Mouse (Mus musculus) MEL (cell line): Measurements from ENCODE around the gene Adam22. TPM values are rescaled to one million over a fixed set of nuclear protein-coding genes. Genes with fewer than 3 reads are reported as not detected.
A peak's percentile ranks its signal among the peaks of the same experiment; 100 is the strongest.

Experiments used
- DNase-seq: peaks from one replicate; pipeline ENCODE4 v3.0.0; 2011; ENCODE audit warnings: low read depth, low spot score
- H3K27ac ChIP-seq: 2 replicates; pipeline ENCODE4 v1.5.1; 2012; ENCODE audit warnings: low read depth, mild to moderate bottlenecking, control low read depth, low read length, moderate library complexity; ENCODE audit not compliant: control insufficient read depth
- H3K27me3 ChIP-seq, 2 experiments: fragments of 150-350 bp in 1 of 2; sonication (generic) in 1 of 2; 2 replicates each; pipeline ENCODE4 v1.6.1; 2012; ENCODE audit warnings: low read length in 2 of 2, mild to moderate bottlenecking in 2 of 2, improper control_type of control experiment in 1 of 2, moderate library complexity in 1 of 2; ENCODE audit not compliant: insufficient read depth in 2 of 2, control insufficient read depth in 1 of 2
- H3K36me3 ChIP-seq, 2 experiments: 2 replicates each; pipeline ENCODE4 v1.6.1; 2012 to 2014; ENCODE audit warnings: low read length in 2 of 2, improper control_type of control experiment in 1 of 2, inconsistent platforms in 1 of 2, mild to moderate bottlenecking in 1 of 2; ENCODE audit not compliant: insufficient read depth in 2 of 2, control insufficient read depth in 1 of 2
- H3K4me1 ChIP-seq, 2 experiments: fragments of 150-350 bp in 1 of 2; sonication (generic) in 1 of 2; 2 replicates each; pipeline ENCODE4 v1.6.1; 2012; ENCODE audit warnings: low read length in 2 of 2, improper control_type of control experiment in 1 of 2, mild to moderate bottlenecking in 1 of 2; ENCODE audit not compliant: insufficient read depth in 2 of 2, control insufficient read depth in 1 of 2
- H3K4me3 ChIP-seq, 2 experiments: fragments of 150-350 bp in 1 of 2; sonication (generic) in 1 of 2; 2 replicates each; pipeline ENCODE4 v1.5.1; 2012; ENCODE audit warnings: low read depth in 2 of 2, low read length in 2 of 2, mild to moderate bottlenecking in 2 of 2, moderate library complexity in 2 of 2, control low read depth in 1 of 2, improper control_type of control experiment in 1 of 2; ENCODE audit not compliant: control insufficient read depth in 1 of 2, insufficient read depth in 1 of 2
- H3K79me2 ChIP-seq: 2 replicates; pipeline ENCODE4 v1.6.1; 2012; ENCODE audit warnings: mild to moderate bottlenecking, low read length, moderate library complexity; ENCODE audit not compliant: control insufficient read depth, poor library complexity, insufficient read depth
- H3K9ac ChIP-seq: 2 replicates; pipeline ENCODE4 v1.6.1; 2012; ENCODE audit warnings: low read depth, mild to moderate bottlenecking, control low read depth, low read length, moderate library complexity; ENCODE audit not compliant: control insufficient read depth, poor library complexity, severe bottlenecking
- H3K9me3 ChIP-seq: fragments of 150-350 bp; sonication (generic); replicated peaks from 2 replicates; pipeline ENCODE4 v1.6.1; 2012; ENCODE audit warnings: mild to moderate bottlenecking, low read length, improper control_type of control experiment, moderate library complexity; ENCODE audit not compliant: insufficient read depth
- BHLHE40 ChIP-seq: IDR thresholded peaks from 2 replicates; pipeline ENCODE4 v1.6.1; 2012; ENCODE audit warnings: low read depth, mild to moderate bottlenecking, inconsistent platforms, low read length, improper control_type of control experiment, borderline replicate concordance
- CHD2 ChIP-seq: IDR thresholded peaks from 2 replicates; pipeline ENCODE4 v1.6.1; 2011; ENCODE audit warnings: low read length, improper control_type of control experiment
- CTCF ChIP-seq, 3 experiments: IDR thresholded peaks in 2 of 3; conservative IDR thresholded peaks in 1 of 3; 2 replicates each; pipeline ENCODE4 v1.5.1; 2011 to 2012; ENCODE audit warnings: low read length in 3 of 3, low read depth in 2 of 3, mild to moderate bottlenecking in 2 of 3, improper control_type of control experiment in 1 of 3, inconsistent platforms in 1 of 3, mixed read lengths in 1 of 3, moderate library complexity in 1 of 3; ENCODE audit not compliant: control insufficient read depth in 1 of 3, insufficient read depth in 1 of 3, poor library complexity in 1 of 3, severe bottlenecking in 1 of 3
- ELF1 ChIP-seq: IDR thresholded peaks from 2 replicates; pipeline ENCODE4 v1.6.1; 2014; ENCODE audit warnings: low read depth, mild to moderate bottlenecking, inconsistent platforms, low read length, improper control_type of control experiment, moderate library complexity
- EP300 ChIP-seq, 2 experiments: IDR thresholded peaks; 2 replicates each; pipeline ENCODE4 v1.6.1; 2011; ENCODE audit warnings: improper control_type of control experiment in 2 of 2, low read length in 2 of 2, low read depth in 1 of 2, mild to moderate bottlenecking in 1 of 2
- ETS1 ChIP-seq: IDR thresholded peaks from 2 replicates; pipeline ENCODE4 v1.6.1; 2012; ENCODE audit warnings: low read depth, mild to moderate bottlenecking, inconsistent platforms, low read length, improper control_type of control experiment, moderate library complexity
- GABPA ChIP-seq: IDR thresholded peaks from 2 replicates; pipeline ENCODE4 v1.6.1; 2012; ENCODE audit warnings: low read depth, mild to moderate bottlenecking, inconsistent platforms, low read length, improper control_type of control experiment, moderate library complexity
- HCFC1 ChIP-seq: IDR thresholded peaks from 2 replicates; pipeline ENCODE4 v1.6.1; 2012; ENCODE audit warnings: low read depth, mild to moderate bottlenecking, inconsistent platforms, low read length, improper control_type of control experiment, moderate library complexity
- JUND ChIP-seq: IDR thresholded peaks from 2 replicates; pipeline ENCODE4 v1.6.1; 2011; ENCODE audit warnings: low read depth, mild to moderate bottlenecking, improper control_type of control experiment, low read length
- KAT2A ChIP-seq: conservative IDR thresholded peaks from 2 replicates; pipeline ENCODE4 v1.6.1; 2012; ENCODE audit warnings: low read depth, low read length, improper control_type of control experiment, inconsistent platforms
- MAFK ChIP-seq: IDR thresholded peaks from 2 replicates; pipeline ENCODE4 v1.6.1; 2011; ENCODE audit warnings: low read depth, mild to moderate bottlenecking, low read length, improper control_type of control experiment, borderline replicate concordance
- MAZ ChIP-seq: IDR thresholded peaks from 2 replicates; pipeline ENCODE4 v1.6.1; 2012; ENCODE audit warnings: low read depth, mild to moderate bottlenecking, inconsistent platforms, low read length, improper control_type of control experiment
- MEF2A ChIP-seq: IDR thresholded peaks from 2 replicates; pipeline ENCODE4 v1.6.1; 2014; ENCODE audit warnings: low read depth, mild to moderate bottlenecking, inconsistent platforms, low read length, improper control_type of control experiment; ENCODE audit not compliant: poor library complexity, insufficient replicate concordance, severe bottlenecking; ENCODE audit errors: extremely low read depth
- MXI1 ChIP-seq: IDR thresholded peaks from 2 replicates; pipeline ENCODE4 v1.6.1; 2011; ENCODE audit warnings: mild to moderate bottlenecking, low read depth, low read length, improper control_type of control experiment
- MYB ChIP-seq: IDR thresholded peaks from 2 replicates; pipeline ENCODE4 v1.6.1; 2011; ENCODE audit warnings: mild to moderate bottlenecking, low read depth, low read length, improper control_type of control experiment
- POLR2A ChIP-seq, 2 experiments: IDR thresholded peaks; 2 replicates each; pipeline ENCODE4 v1.6.1; 2011 to 2012; ENCODE audit warnings: low read length in 2 of 2, mild to moderate bottlenecking in 2 of 2, control low read depth in 1 of 2, improper control_type of control experiment in 1 of 2, low read depth in 1 of 2, moderate library complexity in 1 of 2; ENCODE audit not compliant: control insufficient read depth in 1 of 2, insufficient read depth in 1 of 2, poor library complexity in 1 of 2
- POLR2AphosphoS2 ChIP-seq: IDR thresholded peaks from 2 replicates; pipeline ENCODE4 v1.6.1; 2011; ENCODE audit warnings: low read length, improper control_type of control experiment
- RAD21 ChIP-seq: IDR thresholded peaks from 2 replicates; pipeline ENCODE4 v1.6.1; 2011; ENCODE audit warnings: mild to moderate bottlenecking, low read depth, low read length, improper control_type of control experiment
- SIN3A ChIP-seq: IDR thresholded peaks from 2 replicates; pipeline ENCODE4 v1.6.1; 2012; ENCODE audit warnings: low read length, improper control_type of control experiment, inconsistent platforms
- SMC3 ChIP-seq: IDR thresholded peaks from 2 replicates; pipeline ENCODE4 v1.6.1; 2011; ENCODE audit warnings: low read depth, low read length, improper control_type of control experiment
- TAL1 ChIP-seq: IDR thresholded peaks from 2 replicates; pipeline ENCODE4 v1.6.1; 2012; ENCODE audit warnings: mild to moderate bottlenecking, inconsistent platforms, low read length, moderate library complexity, mixed read lengths
- TBP ChIP-seq: IDR thresholded peaks from 2 replicates; pipeline ENCODE4 v1.8.0; 2011; ENCODE audit warnings: low read depth, low read length, improper control_type of control experiment
- UBTF ChIP-seq: IDR thresholded peaks from 2 replicates; pipeline ENCODE4 v1.6.1; 2012; ENCODE audit warnings: low read depth, mild to moderate bottlenecking, inconsistent platforms, low read length, improper control_type of control experiment, moderate library complexity, borderline replicate concordance; ENCODE audit not compliant: insufficient read depth
- USF1 ChIP-seq: IDR thresholded peaks from 2 replicates; pipeline ENCODE4 v1.6.1; 2014; ENCODE audit warnings: low read depth, mild to moderate bottlenecking, inconsistent platforms, low read length, improper control_type of control experiment, moderate library complexity
- ZC3H11A ChIP-seq: IDR thresholded peaks from 2 replicates; pipeline ENCODE4 v1.6.1; 2012; ENCODE audit warnings: low read depth, mild to moderate bottlenecking, inconsistent platforms, low read length, improper control_type of control experiment
- ZMIZ1 ChIP-seq: IDR thresholded peaks from 2 replicates; pipeline ENCODE4 v1.6.1; 2012; ENCODE audit warnings: low read depth, mild to moderate bottlenecking, inconsistent platforms, low read length, improper control_type of control experiment, moderate library complexity
- ZNF384 ChIP-seq: IDR thresholded peaks from 2 replicates; pipeline ENCODE4 v1.6.1; 2012; ENCODE audit warnings: low read depth, mild to moderate bottlenecking, inconsistent platforms, low read length, improper control_type of control experiment
- polyA plus RNA-seq, 2 experiments: library from polyadenylated mRNA; stranded (reverse) in 1 of 2; unstranded in 1 of 2; fragments of >175 nt in 1 of 2; fragments of >200 nt in 1 of 2; gene quantifications; 2 replicates each; pipeline versions ENCODE4 v1.2.1 to v1.2.4; 2012; ENCODE audit warnings: low replicate concordance in 2 of 2, low read depth in 1 of 2; ENCODE audit not compliant: insufficient read length in 2 of 2, insufficient read depth in 1 of 2, missing spikeins in 1 of 2
- total RNA-seq: library from RNA; depleted of rRNA; stranded (reverse); fragments of 300-350 nt; gene quantifications from 2 replicates; pipeline ENCODE4 v1.2.3, GENCODE M21; 2012

The Adam22 gene
- total and polyA plus RNA-seq, 3 experiments = 1.2 to 1.6 TPM; not detected in 1

DNA sequence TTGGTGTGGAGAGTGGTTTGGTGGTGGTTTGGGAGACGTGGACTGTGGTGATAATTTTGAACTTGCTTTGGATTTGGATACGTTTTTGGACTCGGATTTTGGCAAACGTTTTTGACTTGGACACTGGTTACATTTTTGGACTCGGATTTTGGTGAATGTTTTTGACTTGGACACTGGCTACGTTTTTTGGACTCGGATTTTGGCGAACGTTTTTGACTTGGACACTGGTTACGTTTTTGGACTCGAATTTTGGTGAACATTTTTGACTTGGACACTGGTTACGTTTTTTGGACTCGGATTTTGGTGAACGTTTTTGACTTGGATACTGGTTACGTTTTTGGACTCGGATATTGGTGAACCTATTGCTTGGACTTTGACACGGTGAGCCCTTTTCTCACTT lies 189.8 kb downstream of the Adam22 start:
- no peaks in the 10 kb centered on the region for H3K79me2 ChIP-seq
- no peak for DNase-seq
- H3K27ac ChIP-seq = no peak overlapping the region
- H3K4me1 ChIP-seq = no peaks in the 10 kb centered on the region
- H3K27me3 ChIP-seq = no peaks in the 10 kb centered on the region
- H3K9me3 ChIP-seq = no peaks in the 10 kb centered on the region
- no peak overlapping the region for H3K4me3 ChIP-seq
- H3K36me3 ChIP-seq = no peaks in the 10 kb centered on the region
- TF ChIP-seq USF1 = no peak
- TF ChIP-seq MYB = no peak
- TF ChIP-seq TAL1 = no peak
- no peak for TF ChIP-seq ELF1
- TF ChIP-seq POLR2AphosphoS2 = no peak
- no peak for TF ChIP-seq KAT2A
- TF ChIP-seq SMC3 = no peak
- no peak for TF ChIP-seq POLR2A (IDR thresholded peaks at IDR 0.05; ENCODE audit: control insufficient read depth in 1 of 2, insufficient read depth in 1 of 2, low read depth in 1 of 2, low read length in 2 of 2, poor library complexity in 1 of 2)
- TF ChIP-seq MXI1 = no peak
- no peak for TF ChIP-seq MAFK
- no peak for TF ChIP-seq JUND
- TF ChIP-seq ETS1 = no peak
- TF ChIP-seq CHD2 = no peak
- TF ChIP-seq TBP = no peak
- no peak for TF ChIP-seq GABPA
- TF ChIP-seq SIN3A = no peak
- H3K9ac ChIP-seq = no peak overlapping the region

DNA sequence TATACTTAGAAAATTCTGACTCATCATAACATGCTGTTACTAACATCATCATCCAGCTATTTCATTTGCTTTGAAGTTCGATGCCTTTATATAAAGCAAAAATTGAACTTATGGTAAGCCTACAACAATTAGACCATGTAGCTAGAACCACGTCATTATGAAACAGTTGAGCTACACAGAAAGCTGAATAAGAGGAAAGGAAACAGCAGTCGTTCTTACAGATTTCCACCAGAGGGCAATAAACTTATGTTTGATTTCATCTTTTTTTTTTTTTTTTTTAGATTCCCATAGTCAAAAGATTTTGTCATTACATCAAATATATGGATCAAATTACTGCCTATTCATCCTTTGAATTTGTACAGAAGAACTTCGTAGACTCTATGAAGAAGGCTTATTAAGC lies 203.2 kb downstream of the Adam22 start:
- Histone ChIP-seq H3K4me1 (no peaks in the 10 kb centered on the region), H3K9me3 (no peaks in the 10 kb centered on the region), H3K36me3 (peaks cover 0 to 1% of the 10 kb centered on the region in 2 experiments; a peak in 2 of 4 replicates), H3K79me2 (no peaks in the 10 kb centered on the region), H3K9ac (no peak overlapping the region), H3K4me3 (no peak overlapping the region), H3K27me3 (no peaks in the 10 kb centered on the region), H3K27ac (no peak overlapping the region)
- DNase-seq = peak; percentile 26
- TF ChIP-seq CTCF (IDR thresholded peaks at IDR 0.05 in 2 of 3, conservative IDR thresholded peaks at IDR 0.05 in 1 of 3; ENCODE audit: control insufficient read depth in 1 of 3, insufficient read depth in 1 of 3, low read depth in 2 of 3, low read length in 3 of 3, poor library complexity in 1 of 3, severe bottlenecking in 1 of 3) (peak in 2 of 3 experiments; percentile 20 to 55; a peak in 2 of 6 replicates), HCFC1 (no peak), BHLHE40 (no peak), ZNF384 (peak; percentile 96), MAFK (no peak), RAD21 (peak; percentile 62), ZC3H11A (peak; percentile 43), KAT2A (no peak), MEF2A (no peak), SMC3 (peak; percentile 55), CHD2 (no peak), USF1 (no peak), ETS1 (no peak), TAL1 (no peak), EP300 (IDR thresholded peaks at IDR 0.05; ENCODE audit: low read depth in 1 of 2, low read length in 2 of 2) (no peak), MAZ (no peak), UBTF (no peak), ZMIZ1 (no peak), POLR2A (IDR thresholded peaks at IDR 0.05; ENCODE audit: control insufficient read depth in 1 of 2, insufficient read depth in 1 of 2, low read depth in 1 of 2, low read length in 2 of 2, poor library complexity in 1 of 2) (no peak), POLR2AphosphoS2 (no peak)
